Mouse (Mus musculus) limb, embryonic 15.5 days (tissue): Measurements from ENCODE around the gene Rpgrip1l. TPM values are rescaled to one million over a fixed set of nuclear protein-coding genes. Genes with fewer than 3 reads are reported as not detected.

Experiments
- ATAC-seq: fragments of 200-750 bp; cut with Nextera tagmentation; 2 replicates; pipeline ENCODE4 v1.8.0; 2017; ENCODE audit warnings: low read depth, moderate TSS enrichment; ENCODE audit not compliant: insufficient number of reproducible peaks, low FRiP score, low TSS enrichment
- H3K27ac ChIP-seq: fragments of 300-500 bp; sonication (generic); 2 replicates; pipeline ENCODE4 v1.5.1; 2015; ENCODE audit warnings: moderate library complexity, mild to moderate bottlenecking, inconsistent platforms
- H3K27me3 ChIP-seq: fragments of 300-500 bp; sonication (generic); 2 replicates; pipeline ENCODE4 v1.6.1; 2015; ENCODE audit warnings: inconsistent platforms
- H3K36me3 ChIP-seq: fragments of 300-500 bp; sonication (generic); 2 replicates; pipeline ENCODE4 v1.6.1; 2015; ENCODE audit warnings: inconsistent platforms
- H3K4me1 ChIP-seq: fragments of 300-500 bp; sonication (generic); 2 replicates; pipeline ENCODE4 v1.6.1; 2015; ENCODE audit warnings: inconsistent platforms
- H3K4me2 ChIP-seq: fragments of 300-500 bp; sonication (generic); 2 replicates; pipeline ENCODE4 v1.6.1; 2015; ENCODE audit warnings: mild to moderate bottlenecking, inconsistent platforms
- H3K4me3 ChIP-seq: fragments of 300-500 bp; sonication (generic); 2 replicates; pipeline ENCODE4 v1.5.1; 2015; ENCODE audit warnings: mild to moderate bottlenecking, inconsistent platforms
- H3K9ac ChIP-seq: fragments of 300-500 bp; sonication (generic); 2 replicates; pipeline ENCODE4 v1.6.1; 2015; ENCODE audit warnings: inconsistent platforms
- H3K9me3 ChIP-seq: fragments of 300-500 bp; sonication (generic); 2 replicates; pipeline ENCODE4 v1.6.1; 2016; ENCODE audit warnings: inconsistent platforms
- WGBS: fragments of 180-500 bp; shearing (Covaris S2); methylation state at CpG from one replicate; pipeline ENCODE4 v1.1.7; 2015; 5-methylcytosine and 5-hydroxymethylcytosine counted together
- polyA plus RNA-seq: library from polyadenylated mRNA; unstranded; fragments of >200 nt; fragmentation: Nextera tagmentation; extraction: Ambion mirVana; gene quantifications from 2 replicates; pipeline ENCODE4 v1.2.1, GENCODE M21; 2015

The Rpgrip1l gene
- polyA plus RNA-seq, 1 experiment from 2014 or later, result 14.9 TPM

DNA sequence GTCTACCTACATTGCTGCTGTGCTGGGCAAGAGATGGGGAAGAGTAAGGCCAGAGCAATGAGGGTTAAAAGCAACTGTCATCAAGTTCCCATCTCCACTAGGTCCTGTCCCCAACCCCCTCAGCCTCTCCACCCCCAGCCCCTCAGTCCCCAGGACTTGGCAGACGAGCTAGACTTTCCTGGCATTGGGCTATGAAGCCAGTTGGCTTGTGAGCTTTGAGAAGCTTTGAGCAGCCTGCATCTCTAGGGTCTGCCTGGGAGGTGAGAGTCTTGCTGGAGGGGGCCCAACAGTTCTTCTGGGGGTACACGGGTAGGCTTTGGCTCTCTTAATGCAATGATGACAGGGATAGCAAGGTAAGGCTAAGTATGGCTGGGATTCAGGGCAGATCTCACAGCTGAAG lies 119.0 kb downstream of the Rpgrip1l start:
- Histone ChIP-seq H3K4me1 (peaks cover 13% of the 10 kb centered on the region), H3K9ac (no peak overlapping the region), H3K27ac (no peak overlapping the region), H3K4me2 (no peak overlapping the region), H3K36me3 (no peaks in the 10 kb centered on the region), H3K27me3 (peaks cover 16% of the 10 kb centered on the region), H3K4me3 (no peak overlapping the region), H3K9me3 (no peaks in the 10 kb centered on the region)
- 64% methylated on average over 2 of the region's 2 CpGs for WGBS
- no peak for ATAC-seq

DNA sequence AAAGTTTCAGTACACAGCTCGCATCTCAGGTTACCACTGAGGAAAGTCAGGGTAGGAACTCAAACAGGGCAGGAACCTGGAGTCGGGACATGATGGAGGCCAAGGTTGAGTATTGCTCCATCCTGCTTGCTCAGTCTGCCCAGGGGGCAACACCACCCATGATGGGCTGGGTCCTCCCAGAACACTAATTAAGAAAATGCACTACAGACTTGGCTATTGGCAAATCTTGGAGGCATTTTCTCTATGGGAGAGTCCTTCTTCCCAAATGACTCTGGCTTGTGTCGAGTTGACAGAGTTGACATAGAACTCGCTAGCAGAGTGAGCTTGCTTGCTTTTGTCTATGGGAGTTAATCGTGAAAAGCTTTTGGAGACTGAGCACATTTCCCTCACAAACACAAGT lies 120.1 kb downstream of the Rpgrip1l start:
- Histone ChIP-seq H3K9me3 (no peaks in the 10 kb centered on the region), H3K27ac (no peak overlapping the region), H3K4me3 (no peak overlapping the region), H3K36me3 (no peaks in the 10 kb centered on the region), H3K4me2 (no peak overlapping the region), H3K9ac (no peak overlapping the region), H3K27me3 (peaks cover 26% of the 10 kb centered on the region), H3K4me1 (peaks cover 12% of the 10 kb centered on the region)
- no peak for ATAC-seq
- 73% methylated on average over 5 of the region's 5 CpGs for whole genome bisulfite sequencing

DNA sequence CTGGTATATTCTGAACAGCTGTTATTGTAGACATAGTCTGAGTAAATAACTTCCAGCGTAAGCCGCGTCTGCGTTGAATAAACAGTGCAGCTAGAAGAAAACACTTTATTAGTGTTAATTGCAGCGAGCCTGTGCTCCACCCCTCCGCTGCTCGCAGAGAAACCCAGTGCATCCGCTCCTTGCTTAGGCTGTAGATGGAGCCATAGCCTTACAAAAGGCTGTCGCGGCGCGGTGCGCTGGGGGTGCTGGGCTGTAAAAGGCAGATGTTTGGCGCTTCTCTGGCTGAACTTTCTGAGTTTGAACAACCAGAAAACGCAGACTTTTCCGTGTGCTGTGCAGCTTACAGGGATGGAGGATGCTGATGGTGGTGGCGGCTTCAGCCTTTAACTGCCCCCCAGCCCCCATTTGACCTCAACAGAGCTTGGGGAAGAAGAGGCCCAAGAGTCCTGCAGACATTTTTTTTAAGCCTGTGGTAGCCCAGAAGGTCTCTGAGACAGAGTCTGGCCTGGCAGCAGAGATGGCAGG lies 122.2 kb downstream of the Rpgrip1l start:
- 2% methylated on average over 17 of the region's 17 CpGs for WGBS
- Histone ChIP-seq H3K4me2 (peak overlapping the region; percentile 19), H3K9me3 (no peaks in the 10 kb centered on the region), H3K4me1 (peaks cover 9% of the 10 kb centered on the region), H3K9ac (no peak overlapping the region), H3K27ac (no peak overlapping the region), H3K36me3 (no peaks in the 10 kb centered on the region), H3K4me3 (peak overlapping the region; percentile 0; the same call in 1 of the 2 replicates), H3K27me3 (peaks cover 26% of the 10 kb centered on the region)
- ATAC-seq, result peak; percentile 64; the same call in 1 of the 2 replicates

DNA sequence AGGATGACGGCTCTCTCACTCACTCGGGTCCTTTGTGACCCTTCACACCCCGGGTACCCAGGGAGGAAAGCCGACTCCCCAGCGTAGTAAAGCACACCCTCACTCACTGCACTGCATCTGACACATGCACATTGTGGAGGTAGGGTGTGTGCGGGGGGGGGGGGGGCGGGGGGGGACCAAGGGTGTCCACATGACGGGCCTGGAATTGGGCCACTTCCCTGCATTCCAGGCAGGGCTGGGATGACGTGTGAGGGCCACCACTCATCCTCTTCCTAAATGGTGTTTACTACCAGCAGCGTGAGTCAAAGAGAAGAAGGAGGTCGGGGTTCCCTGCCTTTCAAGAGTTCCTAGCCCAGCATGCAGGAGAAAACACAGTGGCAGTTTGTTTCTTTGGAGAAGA lies 124.9 kb downstream of the Rpgrip1l start:
- no peak overlapping the region for H3K9ac ChIP-seq
- H3K4me1 ChIP-seq, result peaks cover 9% of the 10 kb centered on the region
- H3K27me3 ChIP-seq, result peaks cover 22% of the 10 kb centered on the region
- WGBS, result 55% methylated on average over 11 of the region's 11 CpGs
- H3K27ac ChIP-seq, result no peak overlapping the region
- H3K9me3 ChIP-seq, result no peaks in the 10 kb centered on the region
- no peaks in the 10 kb centered on the region for H3K36me3 ChIP-seq
- no peak overlapping the region for H3K4me3 ChIP-seq
- no peak overlapping the region for H3K4me2 ChIP-seq
- no peak for ATAC-seq

DNA sequence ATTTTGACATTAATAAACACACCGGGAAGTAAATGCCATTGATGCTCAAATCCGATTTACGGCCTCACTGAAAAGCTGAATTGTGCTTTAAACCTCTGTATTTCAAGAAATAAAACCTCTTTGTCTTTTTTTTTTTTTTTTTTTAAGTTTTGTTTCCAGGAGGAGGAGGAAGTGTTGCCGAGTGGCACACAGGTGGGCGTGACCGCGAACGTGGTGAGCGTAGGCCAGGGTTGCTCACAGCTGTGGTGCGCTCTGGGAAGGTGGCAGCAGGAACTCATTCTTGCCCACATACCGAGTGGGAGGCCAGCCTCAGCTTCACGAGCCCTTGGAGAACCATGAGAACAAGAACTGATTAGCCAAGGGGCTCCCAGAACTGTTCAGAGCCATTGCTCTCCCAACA lies 126.7 kb downstream of the Rpgrip1l start:
- no peak for ATAC-seq
- no peak overlapping the region for H3K27ac ChIP-seq
- 56% methylated on average over 12 of the region's 12 CpGs for WGBS
- peaks cover 9% of the 10 kb centered on the region for H3K4me1 ChIP-seq
- H3K36me3 ChIP-seq, result no peaks in the 10 kb centered on the region
- H3K27me3 ChIP-seq, result peaks cover 22% of the 10 kb centered on the region
- H3K9me3 ChIP-seq, result no peaks in the 10 kb centered on the region
- H3K4me3 ChIP-seq, result no peak overlapping the region
- no peak overlapping the region for H3K4me2 ChIP-seq
- no peak overlapping the region for H3K9ac ChIP-seq

DNA sequence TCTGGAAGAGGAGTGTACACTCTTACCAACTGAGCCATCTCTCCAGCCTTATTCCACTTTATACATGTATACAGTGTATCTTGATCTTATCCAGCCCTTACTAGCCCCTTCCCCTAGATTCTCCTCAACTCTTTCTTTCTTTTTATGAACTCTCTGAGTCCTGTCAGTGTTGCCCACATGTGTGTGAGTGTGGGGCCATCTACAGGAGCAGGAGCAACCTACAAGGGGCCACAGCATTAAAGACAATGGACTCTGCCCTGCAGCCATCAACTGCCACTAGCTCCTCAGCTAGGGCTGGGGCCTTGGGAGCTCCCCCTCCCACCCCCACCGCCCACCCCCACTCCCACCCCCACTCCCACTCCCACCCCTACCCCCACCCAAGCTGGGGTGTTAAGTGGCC lies 135.4 kb downstream of the Rpgrip1l start:
- H3K27ac ChIP-seq, result no peak overlapping the region
- no peaks in the 10 kb centered on the region for H3K9me3 ChIP-seq
- ATAC-seq, result no peak
- H3K9ac ChIP-seq, result no peak overlapping the region
- H3K4me3 ChIP-seq, result no peak overlapping the region
- no peaks in the 10 kb centered on the region for H3K36me3 ChIP-seq
- WGBS, result 30% methylated on average over 1 of the region's 1 CpGs
- H3K27me3 ChIP-seq, result no peaks in the 10 kb centered on the region
- H3K4me2 ChIP-seq, result no peak overlapping the region
- no peaks in the 10 kb centered on the region for H3K4me1 ChIP-seq

DNA sequence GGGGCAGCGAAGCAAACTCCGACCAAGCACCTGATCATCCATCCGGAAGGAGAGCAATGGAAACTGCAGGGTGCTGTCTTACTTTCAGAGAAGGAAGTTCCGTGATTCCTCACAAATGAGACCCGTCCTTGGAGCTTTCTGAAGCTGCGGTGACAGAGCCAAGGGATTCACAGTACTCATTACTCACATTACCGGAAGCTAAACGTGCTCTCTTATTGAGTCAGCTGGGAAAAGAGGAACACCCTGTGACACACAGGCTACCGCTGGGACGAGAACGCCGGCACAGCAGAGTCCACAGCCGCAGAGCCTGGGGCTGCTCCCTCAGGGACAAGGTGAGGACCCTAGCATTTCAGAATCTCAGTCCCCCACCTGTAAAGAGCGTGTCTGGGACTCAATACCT lies 136.9 kb downstream of the Rpgrip1l start:
- no peaks in the 10 kb centered on the region for H3K36me3 ChIP-seq
- no peak overlapping the region for H3K4me2 ChIP-seq
- H3K27me3 ChIP-seq, result no peaks in the 10 kb centered on the region
- ATAC-seq, result no peak
- no peak overlapping the region for H3K9ac ChIP-seq
- H3K4me3 ChIP-seq, result no peak overlapping the region
- H3K4me1 ChIP-seq, result peaks cover 6% of the 10 kb centered on the region; the same call in 1 of the 2 replicates
- 79% methylated on average over 14 of the region's 14 CpGs for WGBS
- no peak overlapping the region for H3K27ac ChIP-seq
- no peaks in the 10 kb centered on the region for H3K9me3 ChIP-seq

DNA sequence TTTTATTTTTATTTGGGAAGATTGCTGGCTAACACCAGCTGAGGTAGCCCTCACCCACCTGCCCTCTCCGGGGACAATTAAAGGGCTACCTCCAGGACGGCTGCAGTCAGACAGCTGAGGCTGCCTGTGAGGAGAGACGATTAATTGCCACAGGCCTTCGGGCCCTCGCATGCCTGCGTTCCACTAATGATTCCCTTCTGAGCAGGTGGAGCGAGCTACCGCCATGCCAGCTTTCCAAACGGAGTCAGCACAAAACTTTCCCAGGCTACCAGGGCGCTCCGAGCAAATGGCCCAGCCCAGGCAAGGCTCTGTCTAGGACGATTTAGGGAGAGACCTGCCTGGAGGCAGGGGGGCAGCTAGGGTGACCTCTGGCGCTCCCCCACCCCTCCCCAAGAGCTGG lies 141.5 kb downstream of the Rpgrip1l start:
- WGBS, result 26% methylated on average over 13 of the region's 13 CpGs
- Histone ChIP-seq H3K27ac (no peak overlapping the region), H3K4me2 (no peak overlapping the region), H3K9ac (no peak overlapping the region), H3K27me3 (no peaks in the 10 kb centered on the region), H3K4me3 (no peak overlapping the region), H3K4me1 (peaks cover 8% of the 10 kb centered on the region), H3K9me3 (no peaks in the 10 kb centered on the region), H3K36me3 (no peaks in the 10 kb centered on the region)
- no peak for ATAC-seq

DNA sequence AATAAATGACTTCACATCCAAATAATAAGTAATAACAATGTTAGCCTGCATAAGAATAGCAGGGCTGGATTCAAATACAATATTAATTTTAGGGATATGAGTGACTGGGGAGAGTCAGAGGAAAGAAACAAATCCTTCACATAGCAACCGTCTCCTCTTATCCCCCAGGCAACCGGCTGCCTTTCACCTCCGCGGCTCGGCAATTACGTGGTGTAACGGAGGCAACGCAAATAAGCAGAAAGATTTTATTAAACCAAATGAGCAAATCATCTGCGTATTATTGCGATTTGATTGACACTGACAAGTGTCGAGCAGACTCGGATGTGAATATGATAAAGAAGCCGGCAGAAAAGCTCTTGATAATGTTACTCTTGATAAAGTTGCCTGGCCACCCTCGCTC lies 142.1 kb downstream of the Rpgrip1l start:
- Histone ChIP-seq H3K4me1 (peaks cover 8% of the 10 kb centered on the region), H3K9ac (no peak overlapping the region), H3K9me3 (no peaks in the 10 kb centered on the region), H3K27ac (no peak overlapping the region), H3K36me3 (no peaks in the 10 kb centered on the region), H3K4me3 (no peak overlapping the region), H3K4me2 (no peak overlapping the region), H3K27me3 (no peaks in the 10 kb centered on the region)
- ATAC-seq, result no peak
- 31% methylated on average over 14 of the region's 14 CpGs for WGBS

DNA sequence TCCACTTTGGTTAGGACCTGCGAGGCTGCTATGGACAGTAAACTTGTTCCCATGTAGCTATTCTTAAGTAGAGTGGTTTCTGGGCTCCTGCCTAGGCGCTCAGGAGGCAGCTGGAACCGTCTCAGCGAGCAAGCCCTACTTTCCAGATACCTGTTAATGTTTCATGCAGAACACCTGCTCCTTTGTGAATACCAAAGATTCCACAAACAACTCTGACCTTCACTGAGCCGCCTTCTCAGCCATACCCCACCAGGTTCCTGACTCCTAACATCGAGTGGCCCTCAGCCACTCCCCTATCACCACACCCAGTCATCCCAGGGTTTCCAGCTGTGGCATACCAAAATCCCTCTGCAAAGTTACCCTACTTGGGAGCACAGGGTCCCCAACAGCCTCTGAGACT lies 142.9 kb downstream of the Rpgrip1l start:
- no peaks in the 10 kb centered on the region for H3K9me3 ChIP-seq
- no peak overlapping the region for H3K9ac ChIP-seq
- peaks cover 8% of the 10 kb centered on the region for H3K4me1 ChIP-seq
- WGBS, result 50% methylated on average over 6 of the region's 6 CpGs
- H3K27ac ChIP-seq, result no peak overlapping the region
- H3K4me2 ChIP-seq, result no peak overlapping the region
- no peak for ATAC-seq
- no peaks in the 10 kb centered on the region for H3K36me3 ChIP-seq
- no peaks in the 10 kb centered on the region for H3K27me3 ChIP-seq
- no peak overlapping the region for H3K4me3 ChIP-seq

Other genes starting within 250 kb of the Rpgrip1l start
- gene Rbl2, start 243.2 kb downstream of the Rpgrip1l start, polyA plus RNA-seq, result 19.1 and 19.6 TPM in 2 replicates
- gene Aktip, start 113.3 kb downstream of the Rpgrip1l start, polyA plus RNA-seq, result 63.6 and 65.5 TPM in 2 replicates
- 97.1 and 104 TPM in 2 replicates for gene Fto, start 263 bp upstream of the Rpgrip1l start, polyA plus RNA-seq